Mouse (Mus musculus) megakaryocyte, adult 5-6 weeks (primary cell): Measurements from ENCODE around the gene Olfr1480. TPM values are rescaled to one million over a fixed set of nuclear protein-coding genes. Genes with fewer than 3 reads are reported as not detected.

Experiments
- ATAC-seq: 2 replicates; pipeline ENCODE4 v1.8.0; 2016; ENCODE audit warnings: mild to moderate bottlenecking, inconsistent platforms; ENCODE audit not compliant: poor library complexity, severe bottlenecking
- total RNA-seq, 2 experiments: library from RNA; stranded (forward) in 1 of 2; stranded (reverse) in 1 of 2; fragments of 153-499, 151-499 nt in 1 of 2; fragments of 221-1000, 200-1000 nt in 1 of 2; gene quantifications; 2 replicates each; pipeline versions ENCODE4 v1.2.3 to v1.2.4; 2015 to 2017

Olfr1480 gene
- total RNA-seq (2015) (not detected in 2 replicates), total RNA-seq (2017) (not detected in 2 replicates)

- no peak for ATAC-seq
These were observed at the start of gene Olfr1480 for GRCm38 (mm10) chr19:13527613-13528012. Gene Olfr1480 (plus strand): TSS chr19:13527913.

DNA sequence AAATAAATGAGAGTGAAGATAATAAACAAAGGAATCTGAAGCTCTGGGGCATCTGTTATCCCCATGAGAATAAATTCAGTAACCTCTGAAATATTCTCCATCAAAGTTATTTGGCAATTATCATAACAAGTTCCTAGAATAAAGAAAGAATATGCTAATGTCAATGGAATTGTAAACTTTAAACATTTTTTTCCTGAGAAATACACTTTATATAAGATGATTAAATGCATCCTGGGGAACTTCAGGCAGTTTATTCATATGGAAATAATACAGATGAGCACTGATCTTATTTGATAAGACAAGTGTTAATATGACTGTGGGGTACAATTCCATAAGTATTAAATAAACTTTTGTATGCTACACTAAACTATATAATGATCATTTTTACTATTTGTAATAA, 47.6 kb upstream of the Olfr1480 start, which contains the start of gene Olfr1475:
Gene Olfr1475, minus strand, starts transcription at position 101 of the 400 bp plus-strand sequence.
- no peak for ATAC-seq

DNA sequence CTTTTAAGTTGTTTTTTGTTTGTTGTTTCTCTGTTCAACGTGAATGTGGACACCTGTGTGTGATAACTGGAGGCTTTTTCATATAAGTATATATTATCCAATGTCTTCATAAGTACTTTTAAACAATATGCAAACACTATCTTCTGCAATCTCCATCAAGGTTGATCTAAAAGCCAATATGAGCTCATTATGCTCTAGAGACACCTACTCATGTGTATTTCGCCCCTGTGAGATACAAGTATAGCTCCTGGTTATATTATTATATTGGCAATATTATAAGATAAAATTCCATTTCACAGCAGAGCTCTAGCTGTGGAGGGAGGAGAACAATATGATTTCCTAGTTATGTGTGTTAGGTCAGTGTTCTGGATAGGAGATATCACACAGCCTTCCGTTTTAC, 27.5 kb upstream of the Olfr1480 start, which contains the start of gene Olfr1477:
Gene Olfr1477, plus strand, starts transcription at position 301 of the 400 bp plus-strand sequence.
- ATAC-seq: no peak

Other genes with a start within 250 kb of the Olfr1480 start
- gene Olfr1465, start 212.4 kb upstream of the Olfr1480 start, total RNA-seq (2015): not detected in 2 replicates
- not detected in 2 replicates for gene Olfr1465, start 212.4 kb upstream of the Olfr1480 start, total RNA-seq (2017)
- gene Olfr1466, start 189.1 kb upstream of the Olfr1480 start, total RNA-seq (2015): not detected in 2 replicates
- gene Olfr1466, start 189.1 kb upstream of the Olfr1480 start, total RNA-seq (2017): not detected in 2 replicates
- not detected in 2 replicates for gene Olfr1467, start 165.7 kb upstream of the Olfr1480 start, total RNA-seq (2015)
- not detected in 2 replicates for gene Olfr1467, start 165.7 kb upstream of the Olfr1480 start, total RNA-seq (2017)
- gene Olfr1469, start 120.1 kb upstream of the Olfr1480 start, total RNA-seq (2015): not detected in 2 replicates
- gene Olfr1469, start 120.1 kb upstream of the Olfr1480 start, total RNA-seq (2017): not detected in 2 replicates
- gene Olfr1471, start 84.5 kb upstream of the Olfr1480 start, total RNA-seq (2015): not detected in 2 replicates
- not detected in 2 replicates for gene Olfr1471, start 84.5 kb upstream of the Olfr1480 start, total RNA-seq (2017)
- not detected in 2 replicates for gene Olfr1472, start 71.8 kb upstream of the Olfr1480 start, total RNA-seq (2015)
- gene Olfr1472, start 71.8 kb upstream of the Olfr1480 start, total RNA-seq (2017): not detected in 2 replicates
- not detected in 2 replicates for gene Olfr1474, start 58.3 kb upstream of the Olfr1480 start, total RNA-seq (2015)
- not detected in 2 replicates for gene Olfr1474, start 58.3 kb upstream of the Olfr1480 start, total RNA-seq (2017)
- not detected in 2 replicates for gene Olfr1475, start 47.7 kb upstream of the Olfr1480 start, total RNA-seq (2015)
- not detected in 2 replicates for gene Olfr1475, start 47.7 kb upstream of the Olfr1480 start, total RNA-seq (2017)
- not detected in 2 replicates for gene Olfr1477, start 27.4 kb upstream of the Olfr1480 start, total RNA-seq (2015)
- gene Olfr1477, start 27.4 kb upstream of the Olfr1480 start, total RNA-seq (2017): not detected in 2 replicates
- gene Olfr1484, start 55.6 kb downstream of the Olfr1480 start, total RNA-seq (2015): not detected in 2 replicates
- not detected in 2 replicates for gene Olfr1484, start 55.6 kb downstream of the Olfr1480 start, total RNA-seq (2017)
- gene Olfr1487, start 89.5 kb downstream of the Olfr1480 start, total RNA-seq (2015): not detected in 2 replicates
- gene Olfr1487, start 89.5 kb downstream of the Olfr1480 start, total RNA-seq (2017): not detected in 2 replicates
- not detected in 2 replicates for gene Olfr1489, start 103.7 kb downstream of the Olfr1480 start, total RNA-seq (2015)
- not detected in 2 replicates for gene Olfr1489, start 103.7 kb downstream of the Olfr1480 start, total RNA-seq (2017)
- gene Olfr1490, start 123.2 kb downstream of the Olfr1480 start, total RNA-seq (2015): not detected in 2 replicates
- gene Olfr1490, start 123.2 kb downstream of the Olfr1480 start, total RNA-seq (2017): not detected in 2 replicates
- not detected in 2 replicates for gene Olfr1491, start 169.4 kb downstream of the Olfr1480 start, total RNA-seq (2015)
- gene Olfr1491, start 169.4 kb downstream of the Olfr1480 start, total RNA-seq (2017): not detected in 2 replicates
- not detected in 2 replicates for gene Olfr1493-ps1, start 195.4 kb downstream of the Olfr1480 start, total RNA-seq (2015)
- gene Olfr1493-ps1, start 195.4 kb downstream of the Olfr1480 start, total RNA-seq (2017): not detected in 2 replicates
- not detected in 2 replicates for gene Olfr1494, start 211.8 kb downstream of the Olfr1480 start, total RNA-seq (2015)
- not detected in 2 replicates for gene Olfr1494, start 211.8 kb downstream of the Olfr1480 start, total RNA-seq (2017)
- gene Olfr1495, start 236.7 kb downstream of the Olfr1480 start, total RNA-seq (2015): not detected in 2 replicates
- not detected in 2 replicates for gene Olfr1495, start 236.7 kb downstream of the Olfr1480 start, total RNA-seq (2017)
- not detected in 2 replicates for gene Olfr1496, start 250.0 kb downstream of the Olfr1480 start, total RNA-seq (2015)
- not detected in 2 replicates for gene Olfr1496, start 250.0 kb downstream of the Olfr1480 start, total RNA-seq (2017)